8 mouse cellular contexts compared by ENCODE assay signal in genomic region chr9:108451519-108452160, GRCm38 (mm10). TPM values are rescaled to one million over a fixed set of nuclear protein-coding genes. Genes with fewer than 3 reads are reported as not detected.
DNase-seq lines count a peak whose midpoint lies in the region; ATAC-seq lines count a peak whose summit lies in the region.

No protein-coding gene starts in this region.

- peaks cover 50% of the 10 kb centered on the region for H3K4me1 ChIP-seq in heart, embryonic 12.5 days (replicated peaks)
- peaks cover 53% of the 10 kb centered on the region for H3K4me1 ChIP-seq in hindbrain, embryonic 10.5 days (replicated peaks)
- H3K4me1 ChIP-seq in midbrain, embryonic 12.5 days = peaks cover 49% of the 10 kb centered on the region

- peak overlapping the region; percentile 84 for H3K9ac ChIP-seq in heart, embryonic 12.5 days
- H3K9ac ChIP-seq in midbrain, embryonic 12.5 days (replicated peaks) = peak overlapping the region; percentile 79

- peak overlapping the region; percentile 97 for H3K27ac ChIP-seq in heart, embryonic 12.5 days (ENCODE audit: poor library complexity, severe bottlenecking)
- peak overlapping the region; percentile 87 for H3K27ac ChIP-seq in hindbrain, embryonic 10.5 days
- peak overlapping the region; percentile 95 for H3K27ac ChIP-seq in midbrain, embryonic 12.5 days (replicated peaks)

- H3K4me3 ChIP-seq in heart, embryonic 12.5 days = peak overlapping the region; percentile 67
- peak overlapping the region; percentile 65 for H3K4me3 ChIP-seq in hindbrain, embryonic 10.5 days
- H3K4me3 ChIP-seq in midbrain, embryonic 12.5 days = peak overlapping the region; percentile 61

- H3K36me3 ChIP-seq in heart, embryonic 12.5 days = peaks cover 19% of the 10 kb centered on the region
- H3K36me3 ChIP-seq in hindbrain, embryonic 10.5 days = peaks cover 19% of the 10 kb centered on the region
- peaks cover 17% of the 10 kb centered on the region for H3K36me3 ChIP-seq in midbrain, embryonic 12.5 days

- H3K27me3 ChIP-seq in heart, embryonic 12.5 days (replicated peaks) = no peaks in the 10 kb centered on the region
- H3K27me3 ChIP-seq in hindbrain, embryonic 10.5 days (ENCODE audit: insufficient read depth, poor library complexity, severe bottlenecking) = peaks cover 12% of the 10 kb centered on the region
- H3K27me3 ChIP-seq in midbrain, embryonic 12.5 days = no peaks in the 10 kb centered on the region

- DNase-seq in heart, adult 11 months = no peak
- DNase-seq in MEL-GATA-1-ER (ENCODE audit: extremely low read depth, low read depth) = peak; percentile 67
- no peak for DNase-seq in hindbrain, embryonic 10.5 days (ENCODE audit: low spot score)
- DNase-seq in Muller cell, postnatal 12 days (ENCODE audit: inconsistent ontology term) = no peak
- no peak for DNase-seq in cerebellum, adult 11 months
- no peak for DNase-seq in urinary bladder, postnatal 25 days (ENCODE audit: low spot score)

- no peaks in the 10 kb centered on the region for H3K9me3 ChIP-seq in heart, embryonic 12.5 days (replicated peaks)
- no peaks in the 10 kb centered on the region for H3K9me3 ChIP-seq in hindbrain, embryonic 10.5 days
- no peaks in the 10 kb centered on the region for H3K9me3 ChIP-seq in midbrain, embryonic 12.5 days

- ATAC-seq in heart, embryonic 12.5 days (ENCODE audit: insufficient number of reproducible peaks, low FRiP score) = no peak
- ATAC-seq in midbrain, embryonic 12.5 days (ENCODE audit: low FRiP score, low read depth) = no peak

- 33% methylated on average over 6 of the region's 6 CpGs for WGBS in heart, embryonic 12.5 days
- 49% methylated on average over 6 of the region's 6 CpGs for WGBS in hindbrain, embryonic 10.5 days
- 44% methylated on average over 6 of the region's 6 CpGs for WGBS in midbrain, embryonic 12.5 days

- H3K4me2 ChIP-seq in heart, embryonic 12.5 days = peak overlapping the region; percentile 84
- H3K4me2 ChIP-seq in midbrain, embryonic 12.5 days (replicated peaks) = peak overlapping the region; percentile 91

RNA-seq across cellular contexts. Expression of gene Ccdc71, which starts 8.7 kb away (rescaled TPM):
- 39.1 and 39.2 TPM in 2 replicates for polyA plus RNA-seq in heart, embryonic 12.5 days (2016; fragmentation: Nextera tagmentation; extraction: Ambion mirVana)
- polyA plus RNA-seq in hindbrain, embryonic 10.5 days (2016; fragmentation: Nextera tagmentation; extraction: Ambion mirVana) = 56.1 and 56.9 TPM in 2 replicates
- polyA plus RNA-seq in midbrain, embryonic 12.5 days (2016; fragmentation: Nextera tagmentation; extraction: Ambion mirVana) = 51.4 and 52.6 TPM in 2 replicates

RNA-seq across cellular contexts. Expression of gene Klhdc8b, which starts 9.7 kb away (rescaled TPM):
- 96.5 and 99.1 TPM in 2 replicates for polyA plus RNA-seq in heart, embryonic 12.5 days (2016; fragmentation: Nextera tagmentation; extraction: Ambion mirVana)
- polyA plus RNA-seq in hindbrain, embryonic 10.5 days (2016; fragmentation: Nextera tagmentation; extraction: Ambion mirVana) = 29.5 and 41.3 TPM in 2 replicates
- 60.7 and 72.1 TPM in 2 replicates for polyA plus RNA-seq in midbrain, embryonic 12.5 days (2016; fragmentation: Nextera tagmentation; extraction: Ambion mirVana)

RNA-seq across cellular contexts. Expression of gene BC048562, which starts 15.4 kb away (rescaled TPM):
- not detected in 2 replicates for polyA plus RNA-seq in heart, embryonic 12.5 days (2016; fragmentation: Nextera tagmentation; extraction: Ambion mirVana)
- polyA plus RNA-seq in hindbrain, embryonic 10.5 days (2016; fragmentation: Nextera tagmentation; extraction: Ambion mirVana) = not detected in 2 replicates
- polyA plus RNA-seq in midbrain, embryonic 12.5 days (2016; fragmentation: Nextera tagmentation; extraction: Ambion mirVana) = not detected in 2 replicates

RNA-seq across cellular contexts. Expression of gene Ccdc36, which starts 23.4 kb away (rescaled TPM):
- 1.0 and 1.5 TPM in 2 replicates for polyA plus RNA-seq in heart, embryonic 12.5 days (2016; fragmentation: Nextera tagmentation; extraction: Ambion mirVana)
- 1.0 and 1.2 TPM in 2 replicates for polyA plus RNA-seq in hindbrain, embryonic 10.5 days (2016; fragmentation: Nextera tagmentation; extraction: Ambion mirVana)
- polyA plus RNA-seq in midbrain, embryonic 12.5 days (2016; fragmentation: Nextera tagmentation; extraction: Ambion mirVana) = 1.3 and 1.7 TPM in 2 replicates

RNA-seq across cellular contexts. Expression of gene Lamb2, which starts 27.9 kb away (rescaled TPM):
- polyA plus RNA-seq in heart, embryonic 12.5 days (2016; fragmentation: Nextera tagmentation; extraction: Ambion mirVana) = 67.2 and 68.6 TPM in 2 replicates
- 40.8 and 41.0 TPM in 2 replicates for polyA plus RNA-seq in hindbrain, embryonic 10.5 days (2016; fragmentation: Nextera tagmentation; extraction: Ambion mirVana)
- polyA plus RNA-seq in midbrain, embryonic 12.5 days (2016; fragmentation: Nextera tagmentation; extraction: Ambion mirVana) = 42.2 and 44.0 TPM in 2 replicates
